Mouse (Mus musculus): Measurements from ENCODE around the gene Chchd4.

DNA sequence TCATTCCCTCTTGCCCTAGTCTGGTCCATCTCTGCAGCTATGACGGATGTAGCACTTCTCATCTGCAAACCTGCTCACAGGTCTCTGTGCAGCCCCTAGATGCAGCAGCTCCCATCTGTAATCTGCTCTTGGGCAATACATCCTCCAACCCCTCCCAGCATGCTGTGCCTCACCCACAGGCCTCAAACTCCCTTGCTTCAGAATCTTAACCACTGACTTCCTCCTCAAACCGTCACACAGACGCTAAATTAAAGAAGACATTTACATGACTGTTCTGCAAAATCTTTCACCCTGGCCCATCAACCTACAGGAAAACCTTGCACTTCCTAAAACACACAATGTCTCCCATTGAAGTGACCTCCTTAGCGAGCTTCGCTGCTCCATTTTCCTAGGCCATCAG, 32.7 kb upstream of the Chchd4 start:
- TF ChIP-seq CTCF (IDR thresholded peaks at IDR 0.05; ENCODE audit: control insufficient read depth, insufficient read depth, insufficient read length) (no peak), MYOD1 (IDR thresholded peaks at IDR 0.05; ENCODE audit: control insufficient read depth, insufficient read length, low read depth) (no peak), MYOG (IDR thresholded peaks at IDR 0.05; ENCODE audit: control insufficient read depth, extremely low read depth, insufficient read length) (no peak)

Data from C2C12 (cell line).